Mouse (Mus musculus): ENCODE measurements around the gene Ciao1.
"Not testable (repeated sequence)": the region's sequence is repeated elsewhere in the genome, so short reads cannot be mapped to it uniquely, and the experiment has no call there.

DNA sequence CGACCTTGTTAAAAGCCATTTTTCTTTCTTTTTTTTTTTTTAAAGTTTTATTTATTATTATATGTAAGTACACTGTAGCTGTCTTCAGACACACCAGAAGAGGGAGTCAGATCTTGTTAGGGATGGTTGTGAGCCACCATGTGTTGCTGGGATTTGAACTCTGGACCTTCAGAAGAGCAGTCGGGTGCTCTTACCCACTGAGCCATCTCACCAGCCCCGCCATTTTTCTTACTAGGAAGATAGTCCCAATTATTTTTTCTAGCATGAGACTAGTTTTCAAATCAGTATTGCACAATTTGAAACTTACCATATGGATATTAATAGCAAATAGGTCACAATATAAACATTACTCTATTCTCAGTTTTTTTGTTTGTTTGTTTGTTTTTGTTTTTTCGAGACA lies 24.4 kb upstream of the Ciao1 start:
- not testable (repeated sequence) for TF ChIP-seq POLR2A (IDR thresholded peaks at IDR 0.05; ENCODE audit: control insufficient read depth, low read depth, low read length); CTCF (IDR thresholded peaks at IDR 0.05; ENCODE audit: control insufficient read depth, insufficient read depth, insufficient replicate concordance, low read depth, low read length)

Measured in testis, adult 2 months (tissue).